Mouse (Mus musculus): Measurements from ENCODE around the gene Mars.

The Mars gene

GRCm38 (mm10) chr10:127287271-127287935 lies 24.2 kb downstream of the Mars start:
- DNase-seq (ENCODE audit: low spot score): no peak

GRCm38 (mm10) chr10:127286730-127287129 lies 24.9 kb downstream of the Mars start:
- peak; percentile 36 for DNase-seq (ENCODE audit: low spot score)

- DNase-seq (ENCODE audit: low spot score): no peak
Observed at GRCm38 (mm10) chr10:127286194-127286593, 25.4 kb downstream of the Mars start.

- DNase-seq (ENCODE audit: low spot score): no peak
Observed at GRCm38 (mm10) chr10:127285644-127286043, 25.9 kb downstream of the Mars start.

- DNase-seq (ENCODE audit: low spot score): no peak
Observed at GRCm38 (mm10) chr10:127284724-127285500, 26.7 kb downstream of the Mars start.

GRCm38 (mm10) chr10:127284105-127284622 lies 27.4 kb downstream of the Mars start:
- DNase-seq (ENCODE audit: low spot score): no peak

- DNase-seq (ENCODE audit: low spot score): no peak
Observed at GRCm38 (mm10) chr10:127282620-127283215, 28.9 kb downstream of the Mars start.

GRCm38 (mm10) chr10:127281316-127281715 lies 30.3 kb downstream of the Mars start:
- no peak for DNase-seq (ENCODE audit: low spot score)

- DNase-seq (ENCODE audit: low spot score): no peak
Observed at GRCm38 (mm10) chr10:127279730-127280129, 31.9 kb downstream of the Mars start.

- DNase-seq (ENCODE audit: low spot score): no peak
Observed at GRCm38 (mm10) chr10:127274261-127275022, 37.1 kb downstream of the Mars start.

- DNase-seq (ENCODE audit: low spot score): no peak
Observed at GRCm38 (mm10) chr10:127272371-127272770, 39.2 kb downstream of the Mars start.

- DNase-seq (ENCODE audit: low spot score): no peak
Observed at GRCm38 (mm10) chr10:127269884-127270283, 41.7 kb downstream of the Mars start.

- DNase-seq (ENCODE audit: low spot score): no peak
Observed at GRCm38 (mm10) chr10:127269036-127269435, 42.5 kb downstream of the Mars start.

GRCm38 (mm10) chr10:127268401-127268800 lies 43.2 kb downstream of the Mars start:
- no peak for DNase-seq (ENCODE audit: low spot score)

- no peak for DNase-seq (ENCODE audit: low spot score)
Observed at GRCm38 (mm10) chr10:127267318-127267717, 44.3 kb downstream of the Mars start.

- peak; percentile 98 for DNase-seq (ENCODE audit: low spot score)
Observed at GRCm38 (mm10) chr10:127266112-127267091, 45.2 kb downstream of the Mars start, which contains the start of gene Dctn2. Dctn2 (plus strand) TSS chr10:127266368.

GRCm38 (mm10) chr10:127265727-127266111 lies 45.9 kb downstream of the Mars start:
- DNase-seq (ENCODE audit: low spot score): peak; percentile 26

GRCm38 (mm10) chr10:127264971-127265370 lies 46.6 kb downstream of the Mars start:
- no peak for DNase-seq (ENCODE audit: low spot score)

GRCm38 (mm10) chr10:127264336-127264735 lies 47.2 kb downstream of the Mars start:
- no peak for DNase-seq (ENCODE audit: low spot score)

- DNase-seq (ENCODE audit: low spot score): no peak
Observed at GRCm38 (mm10) chr10:127263631-127264030, 48.0 kb downstream of the Mars start.
